Mouse (Mus musculus) limb, embryonic 15.5 days (tissue): ENCODE results near the gene Cerk. TPM values are rescaled to one million over a fixed set of nuclear protein-coding genes. Genes with fewer than 3 reads are reported as not detected.
"Not testable (repeated sequence)": the region's sequence is repeated elsewhere in the genome, so short reads cannot be mapped to it uniquely, and the experiment has no call there.

ENCODE experiments used
- ATAC-seq: fragments of 200-750 bp; cut with Nextera tagmentation; 2 replicates; pipeline ENCODE4 v1.8.0; 2017; ENCODE audit warnings: low read depth, moderate TSS enrichment; ENCODE audit not compliant: insufficient number of reproducible peaks, low FRiP score, low TSS enrichment
- H3K27ac ChIP-seq: fragments of 300-500 bp; sonication (generic); 2 replicates; pipeline ENCODE4 v1.5.1; 2015; ENCODE audit warnings: moderate library complexity, mild to moderate bottlenecking, inconsistent platforms
- H3K27me3 ChIP-seq: fragments of 300-500 bp; sonication (generic); 2 replicates; pipeline ENCODE4 v1.6.1; 2015; ENCODE audit warnings: inconsistent platforms
- H3K36me3 ChIP-seq: fragments of 300-500 bp; sonication (generic); 2 replicates; pipeline ENCODE4 v1.6.1; 2015; ENCODE audit warnings: inconsistent platforms
- H3K4me1 ChIP-seq: fragments of 300-500 bp; sonication (generic); 2 replicates; pipeline ENCODE4 v1.6.1; 2015; ENCODE audit warnings: inconsistent platforms
- H3K4me2 ChIP-seq: fragments of 300-500 bp; sonication (generic); 2 replicates; pipeline ENCODE4 v1.6.1; 2015; ENCODE audit warnings: mild to moderate bottlenecking, inconsistent platforms
- H3K4me3 ChIP-seq: fragments of 300-500 bp; sonication (generic); 2 replicates; pipeline ENCODE4 v1.5.1; 2015; ENCODE audit warnings: mild to moderate bottlenecking, inconsistent platforms
- H3K9ac ChIP-seq: fragments of 300-500 bp; sonication (generic); 2 replicates; pipeline ENCODE4 v1.6.1; 2015; ENCODE audit warnings: inconsistent platforms
- H3K9me3 ChIP-seq: fragments of 300-500 bp; sonication (generic); 2 replicates; pipeline ENCODE4 v1.6.1; 2016; ENCODE audit warnings: inconsistent platforms
- WGBS: fragments of 180-500 bp; shearing (Covaris S2); methylation state at CpG from one replicate; pipeline ENCODE4 v1.1.7; 2015; 5-methylcytosine and 5-hydroxymethylcytosine counted together
- polyA plus RNA-seq: library from polyadenylated mRNA; unstranded; fragments of >200 nt; fragmentation: Nextera tagmentation; extraction: Ambion mirVana; gene quantifications from 2 replicates; pipeline ENCODE4 v1.2.1, GENCODE M21; 2015

Cerk gene
- polyA plus RNA-seq, 1 experiment from 2014 or later = 17.7 TPM

DNA sequence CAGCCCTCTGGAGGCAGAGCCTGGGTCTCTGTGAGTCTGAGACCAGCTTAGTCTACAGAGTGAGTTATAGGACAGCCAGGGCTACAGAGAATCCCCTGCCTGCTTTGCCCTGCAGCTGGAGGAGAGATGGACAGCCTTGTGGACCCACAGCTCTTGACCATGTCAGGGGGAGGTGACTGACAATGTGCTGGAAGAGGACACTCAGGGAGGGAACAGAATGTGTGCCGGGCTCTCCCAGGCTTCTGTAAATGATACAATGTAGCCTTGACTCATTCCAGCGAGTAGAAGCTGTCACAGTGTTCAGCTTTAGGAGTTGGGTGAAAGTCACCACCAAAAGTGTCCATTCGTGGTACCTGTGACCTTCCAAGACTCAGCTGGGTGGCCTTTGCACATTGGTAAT is 4.4 kb upstream of the Cerk start:
- peaks cover 15% of the 10 kb centered on the region for H3K4me1 ChIP-seq
- 75% methylated on average over 3 of the region's 3 CpGs for WGBS
- no peak overlapping the region for H3K27ac ChIP-seq
- no peaks in the 10 kb centered on the region for H3K9me3 ChIP-seq
- ATAC-seq = no peak
- H3K27me3 ChIP-seq = no peaks in the 10 kb centered on the region
- H3K9ac ChIP-seq = no peak overlapping the region
- no peak overlapping the region for H3K4me3 ChIP-seq
- no peaks in the 10 kb centered on the region for H3K36me3 ChIP-seq
- no peak overlapping the region for H3K4me2 ChIP-seq

DNA sequence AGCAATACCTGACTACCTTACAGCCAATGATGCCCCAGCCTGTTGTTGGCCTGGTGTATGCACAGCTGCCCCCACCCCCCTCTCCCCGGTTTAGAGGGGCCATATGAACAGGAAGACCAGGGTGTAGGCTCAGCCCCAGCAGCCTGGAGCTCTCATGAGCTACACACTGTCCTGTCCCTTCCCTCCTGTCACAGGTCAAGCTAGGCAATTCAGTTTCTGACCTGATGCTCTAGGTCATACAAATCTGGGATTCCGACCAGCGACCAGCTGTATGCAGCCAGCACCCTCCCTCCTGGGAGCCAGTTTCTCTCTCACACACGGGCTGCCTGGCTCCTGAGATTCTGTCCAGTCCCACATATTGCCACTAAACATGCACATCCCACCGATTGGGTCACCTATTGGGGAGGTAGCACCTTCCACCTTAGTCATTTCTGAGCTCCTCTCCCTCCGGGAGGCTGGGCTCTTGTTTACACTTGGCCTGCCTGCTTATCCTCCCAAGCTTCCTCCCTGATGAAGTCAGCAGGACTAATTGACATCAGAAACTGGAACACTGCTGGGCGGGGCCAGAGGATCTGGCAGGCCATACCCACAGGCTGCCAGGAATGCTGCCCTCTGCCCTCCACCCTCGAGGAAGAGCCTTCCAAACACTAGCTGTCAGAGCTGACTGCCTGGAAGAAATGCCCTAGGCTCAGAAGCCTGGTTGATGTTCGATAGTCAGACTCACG is 3.0 kb upstream of the Cerk start:
- Histone ChIP-seq H3K27ac (no peak overlapping the region), H3K9ac (no peak overlapping the region), H3K27me3 (no peaks in the 10 kb centered on the region), H3K36me3 (no peaks in the 10 kb centered on the region), H3K4me1 (peaks cover 26% of the 10 kb centered on the region), H3K4me2 (no peak overlapping the region), H3K9me3 (no peaks in the 10 kb centered on the region), H3K4me3 (no peak overlapping the region)
- ATAC-seq = no peak
- WGBS = 41% methylated on average over 10 of the region's 10 CpGs

GRCm38 (mm10) chr15:86188186-86188585 is 2.2 kb upstream of the Cerk start:
- no peaks in the 10 kb centered on the region for H3K27me3 ChIP-seq
- no peaks in the 10 kb centered on the region for H3K36me3 ChIP-seq
- no peak overlapping the region for H3K27ac ChIP-seq
- peaks cover 27% of the 10 kb centered on the region for H3K4me1 ChIP-seq
- WGBS = 73% methylated on average over 5 of the region's 5 CpGs
- no peak overlapping the region for H3K4me2 ChIP-seq
- no peaks in the 10 kb centered on the region for H3K9me3 ChIP-seq
- ATAC-seq = no peak
- H3K9ac ChIP-seq = no peak overlapping the region
- H3K4me3 ChIP-seq = no peak overlapping the region

GRCm38 (mm10) chr15:86186686-86187085 is 745 bp upstream of the Cerk start:
- WGBS = 56% methylated on average over 3 of the region's 3 CpGs
- no peaks in the 10 kb centered on the region for H3K9me3 ChIP-seq
- no peaks in the 10 kb centered on the region for H3K36me3 ChIP-seq
- no peak overlapping the region for H3K27ac ChIP-seq
- H3K4me2 ChIP-seq = peak overlapping the region; percentile 90
- 0 out of 2 replicates have a peak overlapping the region, but pooled peaks have one; percentile 93 for H3K4me3 ChIP-seq
- peaks cover 40% of the 10 kb centered on the region for H3K4me1 ChIP-seq
- H3K27me3 ChIP-seq = no peaks in the 10 kb centered on the region
- H3K9ac ChIP-seq = no peak overlapping the region
- ATAC-seq = no peak

GRCm38 (mm10) chr15:86184851-86185688 is 871 bp downstream of the Cerk start:
- Histone ChIP-seq H3K27ac (peak overlapping the region; percentile 91), H3K4me3 (peak overlapping the region; percentile 93), H3K9ac (peak overlapping the region; percentile 90), H3K4me2 (peak overlapping the region; percentile 90), H3K9me3 (no peaks in the 10 kb centered on the region), H3K4me1 (peaks cover 41% of the 10 kb centered on the region), H3K27me3 (no peaks in the 10 kb centered on the region), H3K36me3 (no peaks in the 10 kb centered on the region)
- ATAC-seq = peak; percentile 45
- under 1% methylated on average over 68 of the region's 70 CpGs for WGBS

- no peaks in the 10 kb centered on the region for H3K27me3 ChIP-seq
- no peaks in the 10 kb centered on the region for H3K36me3 ChIP-seq
- H3K4me1 ChIP-seq = peaks cover 41% of the 10 kb centered on the region
- H3K27ac ChIP-seq = no peak overlapping the region
- WGBS = 76% methylated on average over 5 of the region's 5 CpGs
- H3K9me3 ChIP-seq = no peaks in the 10 kb centered on the region
- no peak for ATAC-seq
- peak overlapping the region; percentile 90 for H3K4me2 ChIP-seq
- H3K4me3 ChIP-seq = peak overlapping the region; percentile 93
- no peak overlapping the region for H3K9ac ChIP-seq
Observed at GRCm38 (mm10) chr15:86184071-86184470, 1.9 kb downstream of the Cerk start.

- WGBS = 93% methylated on average over 8 of the region's 8 CpGs
- no peaks in the 10 kb centered on the region for H3K36me3 ChIP-seq
- H3K9ac ChIP-seq = no peak overlapping the region
Observed at GRCm38 (mm10) chr15:86183484-86183883, 2.5 kb downstream of the Cerk start.

GRCm38 (mm10) chr15:86182646-86183045 is 3.3 kb downstream of the Cerk start:
- H3K27ac ChIP-seq = peak overlapping the region; percentile 62; the same call in 1 of the 2 replicates
- no peak overlapping the region for H3K4me2 ChIP-seq
- no peaks in the 10 kb centered on the region for H3K27me3 ChIP-seq
- 41% methylated on average over 13 of the region's 13 CpGs for WGBS
- no peaks in the 10 kb centered on the region for H3K36me3 ChIP-seq
- H3K9me3 ChIP-seq = no peaks in the 10 kb centered on the region
- no peak overlapping the region for H3K4me3 ChIP-seq
- peaks cover 37% of the 10 kb centered on the region for H3K4me1 ChIP-seq
- H3K9ac ChIP-seq = no peak overlapping the region
- ATAC-seq = no peak

More at GRCm38 (mm10) chr15:86183484-86183883, 2.5 kb downstream of the Cerk start:
- Histone ChIP-seq H3K4me2 (no peak overlapping the region), H3K4me3 (no peak overlapping the region), H3K9me3 (no peaks in the 10 kb centered on the region), H3K27me3 (no peaks in the 10 kb centered on the region), H3K4me1 (peaks cover 41% of the 10 kb centered on the region), H3K27ac (no peak overlapping the region)
- ATAC-seq = no peak

DNA sequence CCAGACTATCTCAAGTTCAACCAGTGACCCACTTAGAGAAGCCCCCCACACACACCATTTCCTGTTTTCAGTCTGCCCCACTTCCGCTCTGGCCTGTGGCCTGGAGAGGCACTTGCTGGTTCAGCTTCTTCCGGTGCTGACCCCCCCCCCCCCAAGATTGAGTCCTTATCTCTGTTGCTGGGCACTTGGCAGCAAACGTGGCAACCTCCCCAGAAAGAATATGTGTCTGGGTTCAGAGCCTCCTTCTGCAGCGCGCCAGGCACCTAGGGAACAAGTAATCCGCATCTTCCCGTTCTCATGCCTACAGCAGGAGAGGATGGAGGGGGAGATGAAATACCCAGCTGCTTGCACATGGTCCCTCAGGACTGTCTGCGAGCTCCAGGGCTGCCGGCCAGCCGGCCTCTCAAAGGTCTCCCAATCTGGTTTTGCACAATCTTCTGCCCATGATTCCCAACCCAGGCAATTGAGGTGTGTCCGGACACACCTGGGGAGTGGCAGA is 4.0 kb downstream of the Cerk start:
- no peaks in the 10 kb centered on the region for H3K36me3 ChIP-seq
- H3K27me3 ChIP-seq = no peaks in the 10 kb centered on the region
- no peak overlapping the region for H3K4me2 ChIP-seq
- no peaks in the 10 kb centered on the region for H3K9me3 ChIP-seq
- no peak for ATAC-seq
- WGBS = 50% methylated on average over 11 of the region's 11 CpGs
- H3K9ac ChIP-seq = no peak overlapping the region
- H3K4me1 ChIP-seq = peaks cover 37% of the 10 kb centered on the region
- peak overlapping the region; percentile 62; the same call in 1 of the 2 replicates for H3K27ac ChIP-seq
- no peak overlapping the region for H3K4me3 ChIP-seq

DNA sequence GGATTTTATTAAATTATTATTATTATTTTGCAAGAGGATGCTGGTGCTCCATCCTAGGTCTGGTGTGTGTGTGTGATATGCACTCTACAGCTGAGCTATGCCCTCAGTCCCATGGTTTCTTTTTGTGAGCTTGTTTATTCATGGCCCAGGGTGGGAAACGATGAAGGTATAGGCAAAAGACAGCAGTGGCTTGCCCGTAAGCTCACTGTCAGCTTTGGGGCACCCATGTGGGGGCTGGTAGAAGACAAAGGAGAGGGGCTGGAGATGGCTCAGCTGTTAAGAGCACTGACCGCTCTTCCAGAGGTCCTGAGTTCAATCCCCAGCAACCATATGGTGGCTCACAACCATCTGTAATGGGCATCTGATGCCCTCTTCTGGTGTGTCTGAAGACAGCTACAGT is 4.6 kb downstream of the Cerk start:
- not testable (repeated sequence) for ATAC-seq, H3K36me3 ChIP-seq, H3K27me3 ChIP-seq, H3K27ac ChIP-seq, H3K9ac ChIP-seq, H3K4me2 ChIP-seq, H3K4me3 ChIP-seq, H3K9me3 ChIP-seq
- 96% methylated on average over 3 of the region's 3 CpGs for WGBS
- H3K4me1 ChIP-seq = peaks cover 32% of the 10 kb centered on the region

DNA sequence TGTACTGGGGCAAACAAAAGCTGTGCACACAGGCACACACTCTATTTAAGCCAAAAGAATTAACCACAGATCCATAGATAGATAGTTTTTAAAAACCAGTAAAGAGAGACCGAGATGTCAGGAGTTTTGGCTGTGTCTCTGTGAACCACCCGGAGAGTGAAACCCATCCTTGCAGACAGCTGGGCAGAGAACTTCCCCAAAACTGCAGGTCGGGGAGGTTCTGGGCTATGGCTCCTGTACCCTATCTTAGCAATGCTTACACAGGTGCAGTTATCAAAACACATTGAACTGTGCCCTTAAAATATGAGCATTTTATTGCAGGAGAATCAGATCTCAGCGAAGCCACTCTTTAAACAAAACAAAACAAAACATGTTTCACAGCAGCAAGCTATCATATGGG is 5.5 kb downstream of the Cerk start:
- Histone ChIP-seq H3K4me2 (no peak overlapping the region), H3K27ac (no peak overlapping the region), H3K9ac (no peak overlapping the region), H3K4me3 (no peak overlapping the region), H3K4me1 (peaks cover 27% of the 10 kb centered on the region), H3K36me3 (no peaks in the 10 kb centered on the region), H3K9me3 (no peaks in the 10 kb centered on the region), H3K27me3 (no peaks in the 10 kb centered on the region)
- WGBS = 73% methylated on average over 4 of the region's 4 CpGs
- no peak for ATAC-seq

DNA sequence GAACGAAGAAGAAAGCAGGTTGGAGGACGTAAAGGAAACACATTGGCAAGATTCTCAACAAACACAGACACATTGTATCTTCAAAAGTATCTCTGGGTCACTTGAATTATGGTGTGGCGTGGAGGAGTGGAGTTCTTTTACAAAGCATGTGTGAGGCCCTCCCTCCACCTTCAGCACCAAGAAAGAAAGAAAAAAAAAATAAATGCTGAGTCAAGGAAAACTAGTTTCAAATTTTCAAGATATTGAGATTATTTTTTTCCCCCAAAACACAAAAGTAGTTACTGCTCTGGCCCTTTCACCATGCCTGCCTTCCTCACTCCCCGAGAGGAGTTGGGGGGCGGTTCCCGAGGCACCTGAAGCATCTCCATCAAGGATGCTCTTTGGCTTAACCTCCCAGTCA is 7.3 kb downstream of the Cerk start:
- Histone ChIP-seq H3K36me3 (no peaks in the 10 kb centered on the region), H3K4me1 (peaks cover 33% of the 10 kb centered on the region), H3K4me2 (no peak overlapping the region), H3K27ac (no peak overlapping the region), H3K9ac (no peak overlapping the region), H3K9me3 (no peaks in the 10 kb centered on the region), H3K27me3 (no peaks in the 10 kb centered on the region), H3K4me3 (no peak overlapping the region)
- WGBS = 92% methylated on average over 6 of the region's 6 CpGs
- ATAC-seq = no peak
